Mouse (Mus musculus) neutrophil, adult 5-6 weeks (primary cell): ENCODE data around the gene Cebpb. TPM values are rescaled to one million over a fixed set of nuclear protein-coding genes. Genes with fewer than 3 reads are reported as not detected.
A peak's percentile ranks its signal among the peaks of the same experiment; 100 is the strongest.

Experiments
- ATAC-seq: fragments of 151-379, 151-347 bp; 2 replicates; pipeline ENCODE4 v1.8.0; 2017; ENCODE audit warnings: mild to moderate bottlenecking, moderate TSS enrichment; ENCODE audit not compliant: insufficient number of reproducible peaks, poor library complexity, low FRiP score, severe bottlenecking; ENCODE audit errors: extremely low read depth
- total RNA-seq: library from RNA; stranded (forward); fragments of 200-1000 nt; gene quantifications from 2 replicates; pipeline ENCODE4 v1.2.3, GENCODE M21; 2017

Cebpb gene
- total RNA-seq, 1 experiment from 2014 or later = 160 TPM

- ATAC-seq = no peak
Measured at GRCm38 (mm10) chr2:167689501-167690218, 945 bp downstream of the Cebpb start, which contains the start of gene Tmem189. Gene Tmem189, minus strand, starts transcription at chr2:167689822.

GRCm38 (mm10) chr2:167690219-167690961 lies 1.7 kb downstream of the Cebpb start:
- ATAC-seq = no peak

- ATAC-seq = no peak
Measured at GRCm38 (mm10) chr2:167690962-167691311, 2.2 kb downstream of the Cebpb start.

GRCm38 (mm10) chr2:167691410-167691809 lies 2.7 kb downstream of the Cebpb start:
- ATAC-seq = no peak

GRCm38 (mm10) chr2:167691871-167692661 lies 3.4 kb downstream of the Cebpb start:
- no peak for ATAC-seq

GRCm38 (mm10) chr2:167692831-167693230 lies 4.1 kb downstream of the Cebpb start:
- ATAC-seq = no peak

GRCm38 (mm10) chr2:167693540-167693939 lies 4.8 kb downstream of the Cebpb start:
- no peak for ATAC-seq

GRCm38 (mm10) chr2:167694244-167694643 lies 5.5 kb downstream of the Cebpb start:
- ATAC-seq = no peak

- no peak for ATAC-seq
Measured at GRCm38 (mm10) chr2:167694963-167695362, 6.2 kb downstream of the Cebpb start.

- no peak for ATAC-seq
Measured at GRCm38 (mm10) chr2:167695491-167695890, 6.8 kb downstream of the Cebpb start.

- ATAC-seq = no peak
Measured at GRCm38 (mm10) chr2:167696143-167696542, 7.4 kb downstream of the Cebpb start.

GRCm38 (mm10) chr2:167697902-167698301 lies 9.2 kb downstream of the Cebpb start:
- ATAC-seq = peak; percentile 78

- no peak for ATAC-seq
Measured at GRCm38 (mm10) chr2:167700018-167700417, 11.3 kb downstream of the Cebpb start.

GRCm38 (mm10) chr2:167701472-167701871 lies 12.8 kb downstream of the Cebpb start:
- 0 out of 2 replicates have a peak, but pooled peaks have one; percentile 4 for ATAC-seq

- ATAC-seq = no peak
Measured at GRCm38 (mm10) chr2:167702126-167702525, 13.4 kb downstream of the Cebpb start.

- no peak for ATAC-seq
Measured at GRCm38 (mm10) chr2:167704409-167704808, 15.7 kb downstream of the Cebpb start.

GRCm38 (mm10) chr2:167706183-167706939 lies 17.6 kb downstream of the Cebpb start:
- no peak for ATAC-seq

- ATAC-seq = no peak
Measured at GRCm38 (mm10) chr2:167708373-167708772, 19.7 kb downstream of the Cebpb start.

- ATAC-seq = peak; percentile 27; the same call in 1 of the 2 replicates
Measured at GRCm38 (mm10) chr2:167709969-167710368, 21.3 kb downstream of the Cebpb start.
